Mouse (Mus musculus) stomach, postnatal 0 days (tissue): ENCODE results near the gene Dhx34.

Experiments
- CTCF ChIP-seq: IDR thresholded peaks from 2 replicates; pipeline ENCODE4 v1.5.1; 2016; ENCODE audit warnings: antibody characterized with exemption, low read depth, mild to moderate bottlenecking, moderate library complexity
- EP300 ChIP-seq: optimal IDR thresholded peaks from 2 replicates; pipeline ENCODE3; 2016; ENCODE audit warnings: antibody characterized with exemption

- TF ChIP-seq CTCF (no peak), EP300 (no peak)
These were observed 44.0 kb upstream of the Dhx34 start for GRCm38 (mm10) chr7:16265856-16266255.
